In the genomic region with DNA sequence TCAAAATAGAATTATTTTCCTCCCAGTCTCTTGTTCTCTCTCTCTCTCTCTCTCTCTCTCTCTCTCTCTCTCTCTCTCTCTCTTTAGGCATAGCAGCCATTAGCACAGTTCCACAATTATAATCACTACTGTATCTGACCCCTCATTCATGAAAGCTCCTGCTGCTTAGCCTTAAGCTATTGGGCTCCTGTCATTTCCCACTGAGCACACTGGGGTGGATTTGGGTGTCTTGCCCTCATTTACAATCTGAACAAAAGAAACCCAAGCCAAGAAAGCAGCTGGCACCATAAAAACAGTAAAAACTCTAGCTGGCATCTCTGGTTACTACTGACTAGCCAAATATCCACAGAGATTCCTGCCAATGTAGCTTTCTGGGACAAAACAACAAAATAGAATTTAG, we compare ENCODE assay signal across 12 mouse cellular contexts.
DNase-seq lines count a peak whose midpoint lies in the region; ATAC-seq lines count a peak whose summit lies in the region.
"Had no signal": no experiment of that assay in that cellular context is flagged by ENCODE, and none has a peak within 500 bp of the region (broad histone marks: within the 10 kb centered on the region; RNA-seq: fewer than 3 reads in every experiment).

No protein-coding gene starts in this region.

- no peaks in the 10 kb centered on the region for H3K9me3 ChIP-seq in hindbrain, embryonic 13.5 days
- H3K9me3 ChIP-seq in hindbrain, embryonic 11.5 days (ENCODE audit: control insufficient read depth, low read length) = no peaks in the 10 kb centered on the region
- H3K9me3 ChIP-seq in hindbrain, embryonic 16.5 days (ENCODE audit: control insufficient read depth, low read length) = no peaks in the 10 kb centered on the region
- H3K9me3 ChIP-seq: embryonic facial prominence, embryonic 12.5 days had no signal

- peak; percentile 76 for ATAC-seq in hindbrain, embryonic 13.5 days (ENCODE audit: low FRiP score)
- no peak for ATAC-seq in hindbrain, embryonic 11.5 days (ENCODE audit: low FRiP score)
- peak; percentile 84 for ATAC-seq in hindbrain, embryonic 16.5 days
- ATAC-seq: intestine, embryonic 16.5 days had no signal

- H3K4me1 ChIP-seq in hindbrain, embryonic 13.5 days (replicated peaks) = no peaks in the 10 kb centered on the region; the same call in 1 of the 2 replicates
- no peaks in the 10 kb centered on the region for H3K4me1 ChIP-seq in hindbrain, embryonic 11.5 days (replicated peaks; ENCODE audit: control insufficient read depth, insufficient read depth, low read length)
- no peaks in the 10 kb centered on the region for H3K4me1 ChIP-seq in hindbrain, embryonic 16.5 days (ENCODE audit: control insufficient read depth, insufficient read depth, low read depth, low read length)
- H3K4me1 ChIP-seq: embryonic facial prominence, embryonic 12.5 days had no signal

- no peak overlapping the region for H3K27ac ChIP-seq in hindbrain, embryonic 13.5 days
- no peak overlapping the region for H3K27ac ChIP-seq in hindbrain, embryonic 11.5 days (ENCODE audit: low read depth, low read length)
- H3K27ac ChIP-seq in hindbrain, embryonic 16.5 days (ENCODE audit: low read depth, low read length) = no peak overlapping the region
- H3K27ac ChIP-seq: embryonic facial prominence, embryonic 12.5 days; liver, embryonic 14.5 days had no signal

- no peak overlapping the region for H3K4me3 ChIP-seq in hindbrain, embryonic 13.5 days
- no peak overlapping the region for H3K4me3 ChIP-seq in hindbrain, embryonic 11.5 days (ENCODE audit: low read depth, low read length)
- no peak overlapping the region for H3K4me3 ChIP-seq in hindbrain, embryonic 16.5 days (ENCODE audit: low read length)
- H3K4me3 ChIP-seq: embryonic facial prominence, embryonic 12.5 days had no signal

- DNase-seq in hindbrain, embryonic 11.5 days (ENCODE audit: low spot score) = no peak
- DNase-seq in Muller cell, postnatal 12 days (ENCODE audit: inconsistent ontology term) = peak; percentile 77
- peak; percentile 9 for DNase-seq in brain, adult 2 months (ENCODE audit: low read depth, low spot score)
- DNase-seq in c-Kit-positive CD71-positive TER-119-positive erythroid progenitor cells, embryonic 14.5 days (ENCODE audit: low spot score) = no peak
- no peak for DNase-seq in thymus, postnatal 10 days (ENCODE audit: low spot score in 2 of 2)
- DNase-seq: kidney, postnatal 4 days; lung, postnatal 14 days had no signal

- H3K27me3 ChIP-seq in hindbrain, embryonic 13.5 days = no peaks in the 10 kb centered on the region
- H3K27me3 ChIP-seq in hindbrain, embryonic 11.5 days (ENCODE audit: control insufficient read depth, insufficient read depth, low read length) = no peaks in the 10 kb centered on the region
- no peaks in the 10 kb centered on the region for H3K27me3 ChIP-seq in hindbrain, embryonic 16.5 days (replicated peaks; ENCODE audit: control insufficient read depth, insufficient read depth, low read length)
- H3K27me3 ChIP-seq: embryonic facial prominence, embryonic 12.5 days had no signal

- H3K9ac ChIP-seq in hindbrain, embryonic 13.5 days = no peak overlapping the region
- H3K9ac ChIP-seq in hindbrain, embryonic 11.5 days (ENCODE audit: low read depth, low read length) = no peak overlapping the region
- no peak overlapping the region for H3K9ac ChIP-seq in hindbrain, embryonic 16.5 days (ENCODE audit: low read depth, low read length)
- H3K9ac ChIP-seq: embryonic facial prominence, embryonic 12.5 days; liver, embryonic 14.5 days had no signal

- no peak overlapping the region for H3K4me2 ChIP-seq in hindbrain, embryonic 13.5 days
- no peak overlapping the region for H3K4me2 ChIP-seq in hindbrain, embryonic 11.5 days (replicated peaks; ENCODE audit: low read depth, low read length)
- no peak overlapping the region for H3K4me2 ChIP-seq in hindbrain, embryonic 16.5 days (ENCODE audit: low read length)
- H3K4me2 ChIP-seq: embryonic facial prominence, embryonic 12.5 days had no signal

- no peaks in the 10 kb centered on the region for H3K36me3 ChIP-seq in hindbrain, embryonic 13.5 days
- no peaks in the 10 kb centered on the region for H3K36me3 ChIP-seq in hindbrain, embryonic 11.5 days (ENCODE audit: control insufficient read depth, insufficient read depth, low read length)
- no peaks in the 10 kb centered on the region for H3K36me3 ChIP-seq in hindbrain, embryonic 16.5 days (ENCODE audit: control insufficient read depth, insufficient read depth, low read length)
- H3K36me3 ChIP-seq: embryonic facial prominence, embryonic 12.5 days had no signal

Comparison
In these comparisons a context has a peak if more than half of its experiments do, and no peak if none do; other contexts are left out.
1. DNase-seq: peak in Muller cell, postnatal 12 days (single experiment) and brain, adult 2 months (single experiment); none in hindbrain, embryonic 11.5 days (single experiment), c-Kit-positive CD71-positive TER-119-positive erythroid progenitor cells, embryonic 14.5 days (single experiment) and thymus, postnatal 10 days (0 of 2).